ENCODE assay signal across 21 mouse cellular contexts in genomic region chr4:74393162-74393561, GRCm38 (mm10).
A peak's percentile ranks its signal among the peaks of the same experiment; 100 is the strongest.
DNase-seq lines count a peak whose midpoint lies in the region; ATAC-seq lines count a peak whose summit lies in the region.
"Had no signal": no experiment of that assay in that cellular context is flagged by ENCODE, and none has a peak within 500 bp of the region (broad histone marks: within the 10 kb centered on the region; RNA-seq: fewer than 3 reads in every experiment).

No protein-coding gene starts in this region.

- no peaks in the 10 kb centered on the region for H3K9me3 ChIP-seq in neural tube, embryonic 13.5 days
- no peaks in the 10 kb centered on the region for H3K9me3 ChIP-seq in neural tube, embryonic 14.5 days (ENCODE audit: control insufficient read depth, low read length)
- no peaks in the 10 kb centered on the region for H3K9me3 ChIP-seq in neural tube, embryonic 15.5 days (replicated peaks)
- H3K9me3 ChIP-seq: G1E had no signal

- 66% methylated on average over 2 of the region's 2 CpGs for WGBS in neural tube, embryonic 13.5 days
- WGBS in neural tube, embryonic 14.5 days = 65% methylated on average over 2 of the region's 2 CpGs
- WGBS in neural tube, embryonic 15.5 days = 56% methylated on average over 2 of the region's 2 CpGs

- H3K4me1 ChIP-seq in neural tube, embryonic 13.5 days (replicated peaks) = no peaks in the 10 kb centered on the region
- no peaks in the 10 kb centered on the region for H3K4me1 ChIP-seq in neural tube, embryonic 14.5 days (ENCODE audit: control insufficient read depth, insufficient read depth, low read length)
- no peaks in the 10 kb centered on the region for H3K4me1 ChIP-seq in neural tube, embryonic 15.5 days

- H3K27ac ChIP-seq in neural tube, embryonic 13.5 days (replicated peaks) = no peak overlapping the region
- no peak overlapping the region for H3K27ac ChIP-seq in neural tube, embryonic 14.5 days (ENCODE audit: low read depth, low read length)
- no peak overlapping the region for H3K27ac ChIP-seq in neural tube, embryonic 15.5 days (replicated peaks)

- no peak for DNase-seq in neural tube, embryonic 10.5 days (ENCODE audit: extremely low spot score, low spot score)
- no peak for DNase-seq in cerebellum, adult 8-10 months
- no peak for DNase-seq in yolk sac, embryonic 10.5 days (ENCODE audit: low spot score)
- DNase-seq: adrenal gland, adult 2 months; adrenal gland, adult 8-10 months; adrenal gland, postnatal 10 days; adrenal gland, postnatal 14 days; adrenal gland, postnatal 25 days; adrenal gland, postnatal 36 days; B cell, adult 2 months; cerebellum, adult 11 months; cerebellum, adult 11-12 months; cerebellum, adult 18-20 months had no signal

- H3K36me3 ChIP-seq in neural tube, embryonic 13.5 days = peaks cover 33% of the 10 kb centered on the region
- H3K36me3 ChIP-seq in neural tube, embryonic 14.5 days (ENCODE audit: control insufficient read depth, insufficient read depth, low read length) = peaks cover 11% of the 10 kb centered on the region
- H3K36me3 ChIP-seq in neural tube, embryonic 15.5 days = peaks cover 22% of the 10 kb centered on the region

- no peak overlapping the region for H3K4me2 ChIP-seq in neural tube, embryonic 13.5 days
- H3K4me2 ChIP-seq in neural tube, embryonic 14.5 days (ENCODE audit: low read depth, low read length) = no peak overlapping the region
- no peak overlapping the region for H3K4me2 ChIP-seq in neural tube, embryonic 15.5 days

- H3K27me3 ChIP-seq in neural tube, embryonic 13.5 days = no peaks in the 10 kb centered on the region
- H3K27me3 ChIP-seq in neural tube, embryonic 14.5 days (ENCODE audit: control insufficient read depth, insufficient read depth, low read length) = no peaks in the 10 kb centered on the region
- H3K27me3 ChIP-seq in neural tube, embryonic 15.5 days (replicated peaks) = no peaks in the 10 kb centered on the region
- H3K27me3 ChIP-seq: CH12.LX, Patski had no signal

- H3K4me3 ChIP-seq in neural tube, embryonic 13.5 days = no peak overlapping the region
- no peak overlapping the region for H3K4me3 ChIP-seq in neural tube, embryonic 14.5 days (ENCODE audit: low read depth, low read length)
- no peak overlapping the region for H3K4me3 ChIP-seq in neural tube, embryonic 15.5 days (replicated peaks)

- peak; percentile 59; the same call in 1 of the 2 replicates for ATAC-seq in neural tube, embryonic 13.5 days (ENCODE audit: low read depth)
- peak; percentile 72 for ATAC-seq in neural tube, embryonic 14.5 days (ENCODE audit: low read depth)
- peak; percentile 85 for ATAC-seq in neural tube, embryonic 15.5 days (ENCODE audit: low FRiP score)
- ATAC-seq: activated CD4-positive, CD25-positive, alpha-beta regulatory T cell, adult 4 months; CD4-positive, CD25-positive, alpha-beta regulatory T cell, adult 4 months; Patski had no signal

- no peak overlapping the region for H3K9ac ChIP-seq in neural tube, embryonic 13.5 days
- H3K9ac ChIP-seq in neural tube, embryonic 14.5 days (replicated peaks; ENCODE audit: low read depth, low read length) = no peak overlapping the region
- no peak overlapping the region for H3K9ac ChIP-seq in neural tube, embryonic 15.5 days (replicated peaks)
